Mouse (Mus musculus) ovary, adult 18-20 months (tissue): ENCODE results near the gene Clic4.
A peak's percentile ranks its signal among the peaks of the same experiment; 100 is the strongest.

Experiments used
- DNase-seq: peaks from one replicate; pipeline ENCODE4 v3.0.0; 2022; ENCODE audit warnings: low spot score, mixed read lengths

The Clic4 gene

GRCm38 (mm10) chr4:135272640-135273306 lies at the start of gene Clic4:
Clic4 (minus strand) TSS chr4:135272814.
- DNase-seq = peak; percentile 100

DNA sequence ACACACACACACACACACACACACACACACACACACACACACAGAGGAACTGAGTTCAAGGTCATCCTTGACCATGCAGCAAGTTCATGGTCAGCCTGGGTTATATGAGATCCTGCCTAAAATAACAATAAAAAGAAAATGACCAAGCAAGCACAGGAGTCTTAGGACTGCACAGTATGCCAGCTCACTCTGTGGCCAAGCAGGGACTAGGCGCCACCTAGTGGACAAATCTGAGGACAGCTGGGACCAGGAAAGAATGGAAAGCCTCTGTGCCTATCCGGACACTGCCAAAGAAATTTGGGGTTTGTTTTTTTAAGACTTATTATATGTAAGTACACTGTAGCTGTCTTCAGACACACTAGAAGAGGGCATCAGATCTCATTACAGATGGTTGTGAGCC lies 45.4 kb upstream of the Clic4 start:
- DNase-seq = peak; percentile 32

GRCm38 (mm10) chr4:135317539-135317938 lies 44.9 kb upstream of the Clic4 start:
- DNase-seq = no peak

- no peak for DNase-seq
These were observed 42.7 kb upstream of the Clic4 start for GRCm38 (mm10) chr4:135315287-135315686.

DNA sequence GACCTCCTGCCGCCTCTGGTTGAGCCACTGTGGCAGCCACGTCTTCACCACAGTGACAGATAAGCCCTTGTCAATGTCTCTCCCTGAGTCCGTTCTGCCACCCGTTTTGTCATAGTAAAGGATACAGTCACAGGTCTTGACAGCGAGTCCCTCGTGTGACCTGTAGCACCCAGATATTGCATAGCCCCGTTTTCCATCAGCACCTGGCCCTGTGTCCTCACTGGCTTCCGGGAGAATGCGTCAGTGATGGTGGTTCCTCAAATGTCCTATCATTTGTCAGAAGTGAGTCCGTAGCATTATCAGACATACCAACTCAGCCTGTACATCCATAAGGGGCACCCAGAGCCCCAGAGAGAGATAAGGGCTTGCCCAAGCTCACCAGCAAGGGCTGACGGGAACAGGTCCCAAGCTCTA lies 41.8 kb upstream of the Clic4 start:
- DNase-seq = no peak

DNA sequence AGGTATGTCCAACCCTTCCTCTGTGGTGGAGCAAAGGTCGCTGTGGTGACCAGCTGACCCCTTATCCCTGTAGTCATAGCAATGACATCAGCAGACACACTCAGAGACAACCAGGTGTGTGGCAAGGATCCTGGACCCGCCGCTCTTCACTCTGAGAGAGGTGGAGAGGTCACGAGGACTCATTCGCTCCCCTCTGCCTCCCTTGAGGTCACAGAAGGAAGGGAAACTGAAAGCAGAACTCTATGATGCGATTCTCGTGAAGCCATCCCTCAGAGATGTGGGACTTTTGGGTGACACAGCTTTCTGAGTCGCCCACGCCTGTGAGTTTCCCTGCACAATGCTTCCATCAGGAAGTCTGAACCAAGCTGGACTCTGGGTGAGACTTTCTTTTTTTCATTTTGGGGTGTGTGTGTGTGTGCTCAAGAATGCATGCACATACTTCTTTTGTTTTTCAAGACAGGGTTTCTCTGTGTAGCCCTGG lies 41.2 kb upstream of the Clic4 start:
- no peak for DNase-seq

DNA sequence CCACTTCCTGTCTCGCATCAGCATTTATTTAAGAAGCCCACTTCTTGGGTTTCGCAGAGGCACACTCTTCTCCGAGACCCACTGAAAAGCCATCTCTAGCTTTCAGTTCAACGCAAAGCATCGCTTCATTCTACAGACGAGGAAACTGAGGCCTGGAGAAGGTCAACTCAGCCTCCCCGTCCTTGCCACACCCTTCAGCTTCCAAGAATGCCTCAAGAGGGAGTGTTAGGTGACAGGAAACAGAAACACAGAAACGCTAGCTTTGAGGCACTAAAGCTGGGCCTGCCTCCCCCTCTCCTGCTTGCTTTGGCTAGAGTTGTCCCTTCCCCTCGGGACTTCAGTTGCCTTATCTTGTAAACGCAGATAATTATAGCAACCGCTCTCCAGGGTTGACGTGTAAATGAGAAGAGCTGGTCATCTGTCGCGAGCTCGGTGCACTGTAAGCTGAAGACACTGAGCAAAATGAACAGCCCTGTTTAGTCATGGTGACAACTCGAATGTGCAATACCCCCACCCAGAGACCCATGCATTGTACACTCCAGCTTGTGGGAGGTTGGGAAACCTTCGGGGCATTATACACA lies 40.6 kb upstream of the Clic4 start:
- DNase-seq = no peak

DNA sequence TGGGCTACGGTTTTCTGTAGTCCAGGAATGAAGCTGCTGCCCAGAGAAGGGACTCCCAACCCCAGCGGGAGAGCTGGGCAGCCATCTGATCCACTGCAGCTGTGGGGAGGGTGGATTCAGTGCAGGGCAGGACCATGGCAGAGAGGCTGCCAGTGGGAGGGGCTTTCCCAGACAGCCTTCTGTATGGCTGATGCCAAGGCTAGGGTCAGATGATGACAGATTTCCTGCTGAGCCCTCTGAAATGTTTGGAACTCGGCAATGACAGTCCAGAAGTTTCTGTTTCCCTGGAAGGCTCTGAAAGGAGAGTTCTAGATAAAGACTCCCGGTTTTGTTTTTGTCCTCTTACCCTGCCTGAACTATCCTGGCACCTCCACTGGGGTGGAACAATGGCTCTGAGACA lies 40.1 kb upstream of the Clic4 start:
- DNase-seq = peak; percentile 46

DNA sequence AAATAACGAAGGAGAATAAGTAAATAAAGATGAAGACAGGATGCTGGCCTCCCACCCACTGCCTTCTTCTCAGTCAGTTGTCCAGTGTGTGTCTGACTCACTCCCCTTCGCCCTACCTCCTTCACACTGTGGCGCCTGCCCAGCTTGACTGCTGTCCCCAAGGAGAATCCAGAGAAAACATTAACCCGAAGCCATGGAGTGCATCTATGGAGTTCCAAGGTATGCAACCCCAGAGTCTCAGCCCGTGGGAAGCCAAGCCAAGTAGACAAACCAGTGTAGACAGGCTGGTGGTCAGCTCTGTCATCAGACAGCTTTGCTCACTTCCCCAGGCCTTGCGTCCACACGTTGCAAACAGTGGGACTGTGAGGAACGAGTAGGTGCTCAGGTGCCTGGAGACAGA lies 37.8 kb upstream of the Clic4 start:
- no peak for DNase-seq

GRCm38 (mm10) chr4:135309726-135310125 lies 37.1 kb upstream of the Clic4 start:
- DNase-seq = no peak

- DNase-seq = no peak
These were observed 36.6 kb upstream of the Clic4 start for GRCm38 (mm10) chr4:135309112-135309659.

GRCm38 (mm10) chr4:135306971-135307632 lies 34.5 kb upstream of the Clic4 start:
- no peak for DNase-seq

GRCm38 (mm10) chr4:135306533-135306932 lies 33.9 kb upstream of the Clic4 start:
- DNase-seq = peak; percentile 45

DNA sequence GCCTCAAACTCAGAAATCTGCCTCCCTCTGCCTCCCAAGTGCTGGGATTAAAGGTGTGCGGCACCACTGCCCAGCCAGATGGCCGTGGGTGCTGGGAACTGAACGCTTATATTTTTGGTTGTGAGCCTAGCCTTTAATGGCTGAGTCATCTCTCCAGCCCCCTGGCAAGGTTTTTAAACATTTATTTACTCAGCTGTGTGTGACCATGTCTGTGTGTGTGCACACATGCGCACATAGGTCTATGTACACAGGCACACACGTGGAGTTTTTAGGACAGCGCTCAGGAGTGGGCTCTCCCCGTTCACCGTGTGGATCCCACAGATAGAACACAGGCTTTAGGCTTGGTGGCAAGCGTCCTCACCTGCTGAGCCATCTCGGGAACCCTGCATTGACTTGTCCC lies 29.6 kb upstream of the Clic4 start:
- DNase-seq = no peak

DNA sequence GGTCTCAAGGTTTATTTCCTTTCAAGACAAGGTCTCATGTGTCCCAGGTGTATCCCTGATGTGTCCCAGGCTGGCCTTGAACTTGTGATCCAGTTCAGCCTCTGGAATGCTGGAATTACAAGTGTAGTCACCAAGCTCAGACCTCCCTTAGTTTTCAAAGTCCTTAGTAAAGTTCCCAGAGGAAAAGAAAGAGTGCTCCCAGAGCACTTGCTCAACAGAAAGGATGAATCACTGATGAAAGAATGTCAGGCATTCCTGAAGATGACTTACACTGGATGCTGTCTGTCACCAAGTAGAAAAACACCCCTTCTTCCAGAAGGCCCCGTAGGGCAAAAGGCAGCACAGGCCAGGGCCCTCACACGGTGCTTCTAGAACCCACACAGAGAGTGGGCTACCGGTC lies 28.6 kb upstream of the Clic4 start:
- no peak for DNase-seq

DNA sequence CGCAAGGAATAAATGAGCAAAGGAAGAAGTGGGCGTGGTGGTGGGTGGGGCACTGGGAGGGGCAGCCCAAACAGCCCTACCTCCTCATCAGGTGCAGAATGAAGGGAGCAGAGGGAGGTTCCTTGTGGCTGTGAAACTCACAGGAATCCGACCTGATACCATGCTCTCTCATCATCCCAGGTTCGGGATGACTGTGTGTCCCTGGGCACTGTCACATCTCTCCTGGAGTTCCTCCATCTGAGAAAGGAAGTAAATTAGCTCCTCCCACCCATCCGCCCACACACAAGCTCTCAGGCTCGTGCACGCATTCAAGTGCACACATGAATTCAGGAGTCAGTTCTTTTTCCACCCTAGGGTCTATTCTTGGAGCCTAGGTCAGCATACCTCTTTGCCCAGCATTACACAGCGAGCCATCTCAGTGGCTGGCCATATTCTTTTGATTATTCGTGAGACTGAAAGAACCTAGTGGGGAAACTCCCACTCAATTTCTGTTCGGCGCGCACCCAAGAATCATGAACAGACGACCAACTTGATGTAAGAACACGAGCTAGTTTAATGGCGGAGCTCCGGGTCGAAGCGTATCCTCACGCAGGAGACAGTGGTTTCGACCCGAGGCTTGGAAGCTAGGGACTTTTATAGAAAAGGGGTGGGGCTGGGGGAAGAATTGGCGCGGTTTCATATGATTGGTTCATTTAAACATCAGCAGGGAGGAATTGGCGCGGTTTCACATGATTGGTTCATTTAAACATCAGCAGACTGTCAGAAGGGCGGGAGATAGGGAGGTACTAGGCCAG lies 27.8 kb upstream of the Clic4 start:
- DNase-seq = no peak

GRCm38 (mm10) chr4:135298680-135299079 lies 26.1 kb upstream of the Clic4 start:
- no peak for DNase-seq

DNA sequence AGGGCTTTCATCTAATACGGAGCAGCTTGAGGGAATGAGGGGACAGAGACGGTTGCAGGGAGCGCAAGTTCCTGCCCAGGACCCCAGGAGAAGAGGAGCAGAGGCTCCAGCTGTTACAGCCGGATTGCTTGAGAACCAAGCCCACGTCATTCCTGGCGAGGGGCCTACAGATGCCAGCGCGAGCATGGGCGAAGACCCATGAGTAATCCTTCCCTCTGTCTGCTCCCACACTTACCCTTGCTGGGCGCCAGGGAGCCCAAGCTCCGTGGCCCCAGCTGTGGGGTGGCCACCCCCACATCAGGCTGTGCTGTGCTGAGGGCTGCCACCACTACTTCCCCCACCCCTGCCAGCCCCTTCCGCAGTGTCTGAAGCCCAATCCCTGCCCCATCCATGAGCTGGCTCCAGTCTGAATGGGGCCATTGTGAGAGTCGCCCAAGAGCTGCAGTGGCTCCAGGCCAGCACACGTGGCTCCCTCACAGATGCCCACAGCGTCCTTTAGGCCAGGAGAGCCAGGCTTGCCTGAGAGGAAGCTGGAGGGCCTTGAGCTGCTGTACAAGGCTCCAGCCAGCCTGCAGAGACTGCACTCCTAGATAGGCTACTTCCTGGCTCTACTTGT lies 25.4 kb upstream of the Clic4 start:
- DNase-seq = no peak

GRCm38 (mm10) chr4:135297146-135297545 lies 24.5 kb upstream of the Clic4 start:
- no peak for DNase-seq

- DNase-seq = no peak
These were observed 24.0 kb upstream of the Clic4 start for GRCm38 (mm10) chr4:135296565-135296964.

DNA sequence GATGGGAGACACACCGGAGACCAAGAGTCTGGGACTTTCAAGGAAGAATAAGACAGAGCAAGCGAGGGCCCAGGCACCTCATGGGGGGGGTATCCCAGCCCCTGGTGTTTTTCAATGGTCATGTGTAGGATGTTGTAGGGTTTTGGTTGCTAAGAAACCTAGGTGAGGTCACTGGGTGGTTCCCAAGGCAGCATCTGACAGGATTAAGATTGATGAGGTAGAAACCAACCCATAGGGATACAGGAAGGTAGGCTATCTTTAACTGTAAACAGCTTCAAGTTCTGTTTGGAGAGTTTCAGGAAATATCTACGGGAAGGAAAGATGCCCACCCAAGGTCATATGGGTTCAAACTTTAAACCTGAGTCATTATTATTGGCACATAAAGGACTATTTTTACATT lies 21.2 kb upstream of the Clic4 start:
- no peak for DNase-seq
